Mouse (Mus musculus): ENCODE measurements around the gene Mecom.

Mecom gene

DNA sequence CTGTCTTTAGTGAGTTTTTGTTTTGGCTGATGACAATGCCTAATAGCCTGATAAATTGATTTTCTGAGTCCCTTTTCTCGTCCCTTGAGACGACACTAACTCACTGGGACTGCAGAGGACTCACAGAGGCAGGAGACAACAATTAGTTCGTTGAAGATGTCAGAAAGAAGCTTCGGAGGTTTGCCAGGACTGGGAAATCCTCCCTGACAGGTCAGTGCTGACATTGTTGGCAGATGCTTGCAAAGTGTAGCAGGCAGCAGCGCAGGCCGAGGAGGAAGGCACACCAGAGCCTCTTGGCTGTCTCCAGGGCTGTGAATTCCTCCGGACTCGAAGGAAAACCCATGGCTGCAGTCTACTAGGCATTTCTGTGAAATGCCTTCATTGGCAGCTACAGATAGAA lies 339.9 kb downstream of the Mecom start:
- no peak for DNase-seq (ENCODE audit: low read depth, low spot score)

DNA sequence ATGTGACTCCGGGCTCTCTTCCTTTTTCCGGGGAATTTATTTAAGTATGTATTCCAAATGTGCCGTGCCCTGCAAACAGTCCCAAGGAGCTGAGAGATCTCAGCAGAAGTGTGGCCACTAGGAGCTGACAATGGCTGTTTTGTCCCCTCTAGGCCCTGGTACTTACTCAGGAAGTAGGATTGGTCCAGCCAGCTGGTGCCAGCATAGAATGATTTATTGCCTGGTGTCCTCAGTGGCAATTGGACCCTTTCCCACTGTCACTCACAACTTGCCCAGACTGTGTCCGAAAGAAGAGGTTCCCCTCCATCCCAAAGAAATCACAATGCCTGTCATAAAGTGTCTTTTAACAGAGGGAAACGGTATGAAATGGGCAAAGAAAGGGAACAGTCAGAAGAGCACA lies 340.4 kb downstream of the Mecom start:
- no peak for DNase-seq (ENCODE audit: low read depth, low spot score)

DNA sequence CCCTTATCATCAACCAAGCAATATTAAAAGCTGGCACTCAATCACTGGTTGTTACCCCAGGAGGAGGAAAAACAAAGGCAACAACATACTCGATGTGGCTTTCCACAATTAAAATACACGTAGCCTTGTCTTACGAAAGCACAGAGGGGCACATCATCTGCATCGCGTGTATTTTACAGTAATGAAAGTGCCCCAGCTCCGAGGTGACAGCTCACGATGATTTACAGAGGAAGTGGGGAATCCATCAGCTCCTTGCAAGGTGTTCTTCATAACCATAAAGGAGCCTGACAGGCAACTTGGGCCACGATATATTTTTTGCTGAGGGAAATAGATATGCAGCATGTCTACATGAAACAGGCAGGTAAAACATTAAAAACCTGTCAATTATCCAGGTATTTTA lies 341.7 kb downstream of the Mecom start:
- DNase-seq (ENCODE audit: low read depth, low spot score), result no peak

DNA sequence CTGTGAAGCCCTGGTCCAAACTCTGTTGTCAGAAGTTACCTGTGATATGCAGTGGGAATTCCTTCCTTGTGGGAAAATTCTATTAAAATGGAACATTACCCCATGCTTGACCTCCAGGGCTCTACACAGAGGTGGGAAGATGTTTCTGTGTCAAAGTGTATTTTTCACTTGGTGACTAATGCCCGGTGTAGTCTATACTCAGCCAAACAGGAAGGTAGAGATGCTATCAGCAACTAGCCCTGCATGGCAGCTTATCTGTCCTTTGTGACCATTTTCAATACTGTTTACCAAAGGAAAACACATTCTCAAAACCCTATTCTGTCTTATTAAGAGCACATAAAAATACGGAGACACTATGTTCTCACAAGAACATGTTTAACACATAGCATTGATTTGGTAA lies 344.0 kb downstream of the Mecom start:
- DNase-seq (ENCODE audit: low read depth, low spot score), result no peak

DNA sequence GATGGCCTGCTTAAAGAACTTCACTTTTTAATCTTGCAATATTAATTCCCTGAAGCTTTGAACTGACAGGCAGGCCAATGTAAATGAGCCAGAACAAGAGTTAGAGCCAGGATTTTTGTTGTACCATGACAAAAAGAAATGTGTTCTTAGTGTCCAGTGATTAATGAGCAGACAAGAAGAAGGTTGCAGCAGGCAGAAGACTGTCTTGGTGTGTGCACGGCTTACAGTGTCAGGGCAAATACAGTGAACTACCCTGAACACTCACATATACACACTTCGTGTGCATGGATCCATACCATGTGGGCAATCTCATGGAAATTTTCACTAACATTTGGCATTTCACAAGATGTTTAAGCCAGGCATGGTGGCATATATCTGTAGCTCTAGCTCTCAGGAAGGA lies 349.0 kb downstream of the Mecom start:
- DNase-seq (ENCODE audit: low read depth, low spot score), result no peak

DNA sequence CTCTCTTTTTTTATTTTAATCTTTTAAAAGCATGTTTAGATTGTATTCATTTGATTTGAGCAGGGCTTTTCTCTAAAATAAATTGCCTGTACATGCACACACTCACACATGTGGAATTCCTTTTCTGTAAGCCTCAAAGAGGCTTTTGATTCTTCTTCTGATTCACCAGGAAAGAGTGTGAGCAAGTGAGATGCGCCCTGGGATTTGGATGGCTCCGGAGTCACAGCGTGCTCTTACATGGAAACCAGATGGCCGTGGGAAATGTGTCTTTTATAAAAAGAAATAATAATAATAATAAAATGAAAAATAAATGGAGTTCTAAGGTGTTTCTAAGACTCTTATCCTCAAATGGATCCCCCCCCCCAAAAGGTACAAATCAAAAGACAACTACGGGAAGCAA lies 349.6 kb downstream of the Mecom start:
- DNase-seq (ENCODE audit: low read depth, low spot score), result no peak

DNA sequence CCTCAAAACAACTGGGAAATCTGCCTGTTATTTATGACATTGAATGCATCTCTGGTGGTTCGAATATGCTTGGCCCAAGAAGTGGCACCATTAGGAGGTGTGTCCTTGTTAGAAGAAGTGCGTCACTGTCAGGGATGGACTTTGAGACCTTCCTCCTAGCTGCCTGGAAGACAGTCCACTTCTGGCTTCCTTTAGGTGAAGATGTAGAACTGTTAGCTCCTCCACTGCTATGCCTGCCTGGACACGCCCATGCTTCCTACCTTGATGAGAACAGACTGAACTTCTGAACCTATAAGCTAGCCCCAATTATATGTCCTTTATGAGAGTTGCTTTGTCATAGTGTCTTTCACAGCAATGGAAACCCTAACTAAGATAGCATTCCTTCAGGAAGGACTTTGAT lies 352.6 kb downstream of the Mecom start:
- no peak for DNase-seq (ENCODE audit: low read depth, low spot score)

DNA sequence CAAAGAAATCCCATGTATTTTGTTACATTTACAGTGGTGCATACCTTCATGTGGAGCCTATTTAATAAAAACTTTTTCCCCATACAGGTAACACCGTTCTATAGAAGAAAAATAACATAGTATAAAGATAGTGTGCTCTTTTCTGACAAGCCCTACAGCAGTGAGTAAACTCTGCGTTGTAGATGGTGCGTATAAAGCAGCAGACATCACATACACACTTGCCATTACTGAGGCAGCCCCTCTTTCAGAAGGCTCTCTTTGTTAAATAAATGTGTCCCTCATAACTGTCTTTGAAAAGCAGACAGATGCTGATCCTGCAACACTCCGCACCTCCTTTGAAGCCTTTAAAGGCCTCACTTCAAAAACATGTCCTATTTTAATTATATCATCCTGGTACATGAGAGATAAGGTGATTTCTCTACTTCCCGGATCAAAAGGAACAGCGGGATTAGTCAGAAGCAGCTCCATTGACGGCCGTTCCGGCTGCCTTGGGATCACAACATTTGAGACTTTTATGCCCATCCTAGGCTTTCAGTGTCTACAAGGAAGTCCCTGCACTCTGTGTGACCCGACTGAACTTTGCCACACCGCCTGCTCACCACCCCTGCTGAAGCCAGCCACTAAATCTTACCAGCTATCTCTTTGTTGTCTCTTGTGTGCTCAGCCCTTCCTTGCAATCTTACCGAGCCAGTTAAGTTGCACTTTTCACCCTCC lies 355.4 kb downstream of the Mecom start:
- DNase-seq (ENCODE audit: low read depth, low spot score), result no peak

DNA sequence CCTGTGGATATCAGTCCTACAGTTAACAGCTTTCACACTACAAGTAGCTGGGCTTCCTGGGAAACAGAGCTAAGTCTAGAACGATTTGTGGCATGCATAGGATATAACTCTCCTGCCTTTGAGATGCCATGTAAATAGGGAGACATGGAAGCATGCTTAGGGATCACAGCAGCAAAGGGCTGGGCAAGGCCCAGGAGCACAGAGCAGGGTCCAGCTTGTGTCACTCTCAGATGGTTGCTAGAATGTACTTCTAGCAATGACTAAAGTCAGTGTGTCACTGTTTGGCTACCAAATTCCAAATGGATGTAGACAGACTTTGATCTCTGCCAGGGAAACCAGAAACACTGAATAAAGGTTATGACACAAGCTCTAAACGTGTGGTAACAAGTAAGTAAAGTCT lies 358.5 kb downstream of the Mecom start:
- DNase-seq (ENCODE audit: low read depth, low spot score), result no peak

DNA sequence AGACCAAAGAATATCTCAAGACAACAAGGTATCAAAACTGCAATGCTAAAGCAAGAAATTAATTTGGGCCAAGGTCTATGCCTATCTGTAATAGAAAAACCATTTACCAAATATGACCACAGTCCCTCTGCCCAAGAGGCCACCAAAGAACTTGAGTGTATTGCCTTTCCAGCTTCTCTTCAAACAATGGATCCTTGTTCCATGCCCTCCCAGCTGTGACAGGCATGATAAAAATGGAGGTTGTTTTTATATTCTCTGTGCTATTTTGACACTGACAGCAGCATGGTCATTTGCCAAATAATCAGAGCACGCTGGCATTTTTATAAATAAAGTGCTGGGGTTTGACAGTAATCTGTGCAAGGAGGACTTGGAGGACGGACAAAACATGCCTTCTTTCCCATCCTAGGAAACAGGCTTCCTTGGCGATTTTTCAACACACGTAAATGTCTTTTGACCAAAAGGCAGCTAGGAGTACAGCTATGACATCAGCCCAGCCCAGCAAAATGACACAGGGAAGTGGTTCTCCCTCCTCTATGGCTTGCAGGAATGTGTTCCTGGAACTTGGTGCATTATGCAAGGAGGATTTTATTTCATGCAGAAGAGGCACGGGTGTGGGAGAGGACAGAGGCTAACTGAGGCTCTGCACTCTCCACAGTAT lies 359.9 kb downstream of the Mecom start:
- no peak for DNase-seq (ENCODE audit: low read depth, low spot score)

DNA sequence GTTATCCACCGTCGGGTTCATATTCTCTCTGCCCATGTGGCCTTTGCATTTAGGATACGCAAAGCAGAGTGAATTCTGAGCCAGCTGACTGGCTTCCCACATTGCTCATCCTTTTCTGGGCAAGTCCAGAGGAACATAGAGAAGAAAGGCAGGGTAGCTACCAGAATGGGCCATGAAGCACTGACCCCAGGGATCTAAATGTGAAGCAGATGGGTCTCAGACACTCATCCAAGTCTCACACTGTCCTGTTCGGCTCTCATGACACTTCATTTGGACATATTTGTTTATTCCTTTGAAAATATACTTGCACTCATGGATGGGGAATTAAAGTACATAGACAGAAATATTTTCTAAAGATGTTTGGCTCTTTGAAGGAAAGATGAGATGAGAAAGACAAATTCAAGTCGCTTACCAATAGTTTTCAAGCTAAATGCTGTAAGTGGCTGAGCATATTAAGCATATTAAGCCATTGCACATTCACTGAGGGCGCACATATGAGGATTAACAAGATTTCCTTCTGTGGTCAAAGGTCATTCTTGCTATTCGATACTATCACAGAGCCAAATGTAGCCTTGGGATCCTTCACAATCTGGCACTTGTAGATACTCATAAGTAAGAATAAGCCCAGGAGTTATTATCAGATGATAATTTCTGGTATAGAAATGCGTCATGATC lies 365.9 kb downstream of the Mecom start:
- no peak for DNase-seq (ENCODE audit: low read depth, low spot score)

DNA sequence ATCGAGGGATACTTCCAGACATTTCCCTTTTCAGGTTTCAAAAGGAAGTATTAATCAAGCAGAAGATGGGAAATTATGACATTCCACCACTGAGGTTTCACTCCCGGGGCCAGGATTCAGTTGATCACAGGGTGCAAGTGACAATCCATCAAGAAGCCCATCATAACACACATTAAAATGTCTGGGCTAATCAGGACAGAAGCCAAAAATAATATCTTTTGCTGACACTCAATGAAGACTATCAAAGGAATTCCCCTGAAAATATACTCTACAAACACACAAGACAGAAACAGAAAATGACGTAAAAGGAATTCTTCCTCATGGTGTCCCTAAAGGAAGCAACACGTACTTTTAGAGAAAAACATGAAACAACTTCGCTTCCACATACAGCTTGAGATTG lies 371.2 kb downstream of the Mecom start:
- no peak for DNase-seq (ENCODE audit: low read depth, low spot score)

DNA sequence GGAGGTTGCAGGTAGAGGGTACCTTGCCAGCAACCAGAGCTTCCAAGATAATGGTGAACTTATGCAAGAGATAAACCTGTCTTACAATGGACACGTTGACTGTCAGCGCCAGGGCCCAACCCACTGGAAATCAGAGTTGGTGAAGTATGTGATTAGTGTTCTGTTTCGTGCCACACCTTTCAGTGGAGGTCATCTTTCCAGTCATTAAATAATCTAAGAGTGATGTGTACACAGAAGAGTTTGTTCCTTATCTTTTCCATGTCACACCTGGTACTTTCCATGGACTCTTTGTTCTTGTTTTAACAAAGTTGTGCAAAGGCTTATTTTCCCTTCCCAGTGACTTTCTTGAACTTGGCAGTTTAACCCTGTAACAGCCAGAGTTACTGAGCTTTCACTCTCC lies 374.0 kb downstream of the Mecom start:
- no peak for DNase-seq (ENCODE audit: low read depth, low spot score)

DNA sequence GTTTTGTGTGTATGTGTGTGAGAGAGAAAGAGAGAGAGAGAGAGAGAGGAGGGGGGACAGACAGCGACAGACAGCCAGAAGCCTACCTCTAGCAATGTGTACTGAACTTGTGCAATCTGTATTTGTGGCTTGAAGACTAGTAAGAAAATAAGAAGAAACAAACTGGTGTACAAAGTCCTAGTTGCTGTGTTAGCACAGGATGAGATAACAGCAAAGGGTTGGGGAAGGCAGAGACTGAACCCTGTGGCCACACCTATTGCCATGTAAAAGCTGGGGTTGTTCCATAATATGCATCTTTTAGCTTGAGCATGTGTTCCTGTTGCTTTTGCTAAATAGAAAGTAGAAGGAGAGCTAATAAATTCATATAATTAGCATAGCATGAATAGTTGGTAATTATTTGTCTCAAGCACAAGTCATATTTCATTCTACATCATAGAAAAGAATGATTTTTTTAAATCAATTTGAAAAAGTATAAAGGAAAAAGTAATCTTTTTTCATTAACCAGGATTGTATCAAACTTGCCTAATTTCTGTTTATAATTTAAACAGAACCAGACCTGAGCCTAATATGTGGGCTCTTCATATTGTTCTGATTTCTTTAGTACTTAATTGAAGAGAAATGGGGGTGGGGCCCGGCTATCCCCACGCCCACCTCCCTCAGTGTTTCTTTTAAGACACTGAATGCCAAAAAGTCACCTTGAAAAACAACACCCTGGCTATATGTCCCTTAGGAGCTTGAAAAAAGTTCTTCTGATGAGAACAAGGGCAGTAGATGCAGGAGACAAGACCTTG lies 379.2 kb downstream of the Mecom start:
- DNase-seq (ENCODE audit: low read depth, low spot score), result no peak

DNA sequence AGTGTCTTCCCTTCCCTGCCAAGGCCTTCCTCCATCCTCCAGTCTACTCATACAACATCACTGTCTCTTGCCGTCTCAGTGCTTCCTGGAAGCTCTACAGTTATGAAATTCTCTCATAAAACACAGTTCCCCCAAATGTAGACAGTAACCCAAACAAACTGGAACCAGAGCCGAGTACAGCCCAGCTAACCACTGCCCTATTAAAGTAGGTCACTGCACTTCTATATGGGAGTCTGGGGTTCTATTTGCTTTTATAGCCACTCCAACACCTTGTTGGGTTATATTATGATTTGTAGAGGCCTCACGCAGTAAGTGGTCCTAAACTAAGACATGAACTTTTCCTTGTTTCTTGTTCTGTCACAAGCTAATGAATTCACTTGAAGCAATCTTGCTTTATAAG lies 380.8 kb downstream of the Mecom start:
- DNase-seq (ENCODE audit: low read depth, low spot score), result no peak

DNA sequence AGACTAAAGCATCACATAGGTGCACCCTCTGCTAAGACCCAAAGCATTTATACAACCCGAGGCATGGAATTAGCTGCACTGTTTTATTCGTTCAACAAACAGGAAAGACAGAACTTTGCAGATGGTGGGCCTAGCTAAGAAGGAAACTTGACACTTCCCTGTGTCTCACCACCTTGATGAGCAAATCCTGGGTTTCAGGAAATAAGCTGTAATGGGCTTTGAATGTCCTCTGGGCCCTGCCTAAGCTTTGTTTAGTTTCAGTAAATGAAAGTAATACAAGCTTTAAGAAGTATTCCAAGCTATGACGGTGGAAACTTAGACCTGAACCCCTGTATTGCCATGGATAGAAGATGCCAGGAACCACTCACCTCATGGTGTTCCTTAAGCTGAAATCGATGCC lies 383.0 kb downstream of the Mecom start:
- no peak for DNase-seq (ENCODE audit: low read depth, low spot score)

DNA sequence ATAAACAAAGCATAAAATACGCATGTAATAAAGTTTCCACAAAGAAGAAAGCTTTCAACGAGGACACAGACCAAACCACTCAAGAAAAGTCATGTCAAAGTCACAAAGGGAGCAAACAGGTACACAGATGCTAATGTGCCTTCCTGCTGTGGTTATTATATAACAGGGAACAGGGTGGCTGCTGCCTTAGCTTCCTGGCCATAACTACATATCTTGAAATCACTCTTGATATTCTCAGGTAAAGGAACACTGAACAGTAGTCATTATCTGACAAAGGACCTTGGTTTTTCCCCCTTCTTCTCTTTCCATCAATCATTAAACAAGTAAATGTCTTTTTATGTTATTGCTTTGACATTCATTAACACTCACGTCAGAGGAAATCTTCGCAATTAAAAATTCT lies 384.4 kb downstream of the Mecom start:
- no peak for DNase-seq (ENCODE audit: low read depth, low spot score)

DNA sequence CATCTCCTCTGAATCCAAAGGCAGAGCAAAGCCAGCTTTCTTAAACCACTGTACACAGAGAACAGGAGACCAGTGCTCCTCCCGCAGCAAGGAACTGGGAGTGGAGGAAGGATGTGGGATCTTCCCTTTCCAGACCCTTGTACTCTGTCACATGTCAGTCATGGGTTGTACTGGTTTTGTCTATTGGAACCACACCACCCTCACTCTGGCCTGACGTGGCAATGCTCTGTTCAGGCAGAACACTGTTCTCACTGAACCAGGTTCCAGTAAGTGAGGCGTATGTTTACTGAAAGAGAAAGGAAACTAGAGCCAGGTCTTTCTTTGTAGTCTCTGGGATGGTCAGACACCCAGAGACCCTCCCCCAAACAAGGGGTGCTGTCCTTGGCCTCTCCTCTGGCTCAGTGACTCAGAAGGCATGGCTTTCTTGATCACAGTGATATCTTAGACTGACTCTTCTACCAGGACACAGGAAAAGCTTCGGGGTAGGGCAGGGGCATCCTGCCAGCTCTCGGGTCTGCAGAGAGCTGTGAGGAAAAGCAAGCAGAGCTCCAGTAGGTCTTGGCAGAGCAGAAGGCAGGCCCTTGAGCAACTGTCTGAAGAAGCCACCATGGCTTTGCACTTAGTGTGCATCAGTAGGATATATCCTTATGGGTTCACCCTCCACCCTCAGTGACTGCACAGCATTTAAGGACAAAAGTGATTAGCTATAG lies 386.7 kb downstream of the Mecom start:
- no peak for DNase-seq (ENCODE audit: low read depth, low spot score)

DNA sequence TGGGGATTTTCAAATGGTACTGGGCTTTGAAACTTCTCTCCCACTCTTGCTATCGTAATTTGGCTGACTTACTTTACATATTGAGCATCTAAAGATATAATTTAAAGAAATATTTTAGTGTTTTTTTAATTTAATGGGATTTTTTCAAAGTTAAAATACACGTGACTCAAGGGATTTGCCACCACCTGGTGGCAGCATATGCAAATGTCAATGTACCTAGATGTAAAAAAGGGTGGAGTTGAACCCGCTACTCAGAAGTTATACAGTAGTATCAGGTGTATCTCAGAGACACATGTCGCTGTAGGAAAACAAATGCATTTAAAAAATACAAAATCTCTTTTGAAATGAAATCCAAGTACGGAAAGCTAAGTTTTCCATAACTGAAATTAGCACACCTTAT lies 387.5 kb downstream of the Mecom start:
- DNase-seq (ENCODE audit: low read depth, low spot score), result no peak

DNA sequence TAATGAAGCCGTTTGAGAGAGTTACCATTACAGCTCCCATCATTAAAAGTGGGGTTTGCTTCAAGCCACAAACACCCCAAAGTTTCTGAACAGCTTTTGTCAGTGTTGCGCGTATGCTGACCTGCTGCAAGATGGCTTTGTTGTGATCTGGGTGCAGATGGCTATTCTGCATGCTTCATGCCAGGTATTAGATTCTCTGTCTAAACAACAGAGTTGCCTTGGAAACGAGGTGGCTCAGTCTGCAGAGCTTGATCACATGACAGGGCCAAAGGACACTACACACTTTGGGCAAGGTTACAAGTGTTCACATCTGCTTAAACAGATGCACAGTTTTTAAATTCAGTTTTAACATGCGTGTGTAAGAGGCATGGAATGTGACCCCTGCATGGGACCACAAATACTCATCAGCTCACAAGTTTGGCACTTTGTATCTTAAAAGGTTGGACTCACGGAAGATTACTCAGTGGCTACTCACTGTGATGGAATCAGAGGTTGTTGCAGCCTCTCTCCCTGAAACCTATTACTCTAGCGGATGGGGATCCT lies 390.6 kb downstream of the Mecom start:
- DNase-seq (ENCODE audit: low read depth, low spot score), result no peak

DNA sequence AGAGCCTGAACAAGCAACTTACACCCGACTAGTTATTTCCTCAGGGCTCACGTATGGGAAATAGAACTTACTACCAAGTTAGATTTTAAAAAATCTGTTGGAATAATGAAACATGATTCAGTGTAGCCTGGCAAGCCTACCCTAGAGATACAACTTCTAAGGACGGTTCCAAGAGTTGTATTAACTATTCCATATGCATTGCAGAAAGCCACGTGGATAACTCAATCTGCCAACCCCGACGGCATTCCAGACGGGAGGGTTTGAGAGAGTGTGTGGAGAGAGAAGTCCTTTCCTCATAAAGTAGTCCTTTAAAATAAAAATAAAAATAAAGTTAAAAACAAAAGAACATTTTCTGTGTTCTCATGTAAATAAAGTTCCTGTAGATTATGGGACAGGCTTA lies 393.4 kb downstream of the Mecom start:
- DNase-seq (ENCODE audit: low read depth, low spot score), result no peak
